Mouse (Mus musculus) spleen, postnatal 4 days (tissue): ENCODE measurements around the gene Mpig6b.
A peak's percentile ranks its signal among the peaks of the same experiment; 100 is the strongest.

Source experiments
- DNase-seq, 2 experiments: peaks; one replicate each; pipeline ENCODE4 v3.0.0; 2022; ENCODE audit warnings: low spot score in 2 of 2

The Mpig6b gene

DNA sequence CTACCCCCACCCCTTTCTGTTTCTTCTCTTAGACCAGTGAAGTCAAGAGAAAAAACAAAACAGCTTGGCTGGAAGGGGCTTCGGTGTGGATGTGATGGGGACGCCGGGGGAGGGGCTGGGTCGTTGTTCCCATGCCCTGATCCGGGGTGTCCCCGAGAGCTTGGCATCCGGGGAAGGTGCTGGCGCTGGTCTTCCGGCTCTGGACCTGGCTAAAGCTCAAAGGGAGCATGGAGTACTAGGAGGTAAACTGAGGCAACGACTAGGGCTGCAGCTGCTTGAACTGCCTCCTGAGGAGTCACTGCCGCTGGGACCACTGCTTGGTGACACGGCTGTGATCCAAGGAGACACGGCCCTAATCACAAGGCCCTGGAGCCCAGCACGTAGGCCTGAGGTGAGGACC, 5.9 kb downstream of the Mpig6b start:
- no peak for DNase-seq

DNA sequence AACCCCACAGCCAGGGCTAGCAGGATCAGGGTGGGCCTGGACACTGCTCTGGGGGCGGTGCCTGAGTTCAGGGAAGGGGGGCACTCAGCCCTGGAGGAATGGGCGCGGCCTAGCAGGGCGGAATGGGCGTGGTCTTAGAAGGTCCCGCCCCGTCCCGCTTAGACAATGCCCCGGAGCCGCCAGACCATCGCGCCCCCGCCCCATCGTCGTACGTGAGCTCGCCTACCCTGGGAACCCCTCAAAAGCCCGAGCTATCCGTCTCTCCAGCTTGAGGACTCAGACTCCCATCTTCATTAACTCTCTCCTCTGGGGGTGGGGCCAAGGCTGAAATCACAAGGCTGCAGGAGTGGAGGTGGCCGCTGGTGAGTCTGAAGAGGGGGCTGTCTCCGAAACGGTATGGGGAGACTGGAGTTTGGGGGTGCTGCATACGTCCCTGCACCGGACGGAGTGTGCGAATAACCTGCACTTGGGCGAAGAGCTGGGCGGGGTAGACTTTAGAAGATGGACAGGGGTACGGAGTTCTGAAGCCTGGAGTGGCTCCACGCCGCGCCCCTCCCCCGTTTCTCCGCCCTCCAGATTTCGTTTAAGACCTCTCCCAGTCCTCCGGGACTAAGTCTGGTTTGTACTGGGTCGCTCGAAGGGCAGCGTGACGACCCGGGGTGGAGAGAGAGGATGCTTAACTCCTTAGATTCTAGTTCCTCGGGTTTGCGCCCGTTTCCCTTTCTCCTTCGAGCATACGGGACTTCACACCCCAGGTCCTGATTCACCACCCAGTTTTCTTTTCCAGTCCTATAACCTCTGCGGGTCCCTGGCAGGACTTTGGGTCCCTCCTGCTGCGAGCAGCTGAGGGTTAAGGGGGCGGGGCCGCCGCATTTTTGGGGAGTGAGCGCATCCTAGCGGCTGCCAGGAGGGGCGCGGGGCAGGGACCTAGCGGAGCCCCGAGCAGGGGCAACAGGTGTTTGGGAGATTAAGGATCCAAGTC, 6.8 kb downstream of the Mpig6b start, which contains the start of gene Ddah2:
Gene Ddah2, plus strand, starts transcription at position 125 of the 982 bp plus-strand sequence.
- peak; percentile 88 to 95 for DNase-seq

DNA sequence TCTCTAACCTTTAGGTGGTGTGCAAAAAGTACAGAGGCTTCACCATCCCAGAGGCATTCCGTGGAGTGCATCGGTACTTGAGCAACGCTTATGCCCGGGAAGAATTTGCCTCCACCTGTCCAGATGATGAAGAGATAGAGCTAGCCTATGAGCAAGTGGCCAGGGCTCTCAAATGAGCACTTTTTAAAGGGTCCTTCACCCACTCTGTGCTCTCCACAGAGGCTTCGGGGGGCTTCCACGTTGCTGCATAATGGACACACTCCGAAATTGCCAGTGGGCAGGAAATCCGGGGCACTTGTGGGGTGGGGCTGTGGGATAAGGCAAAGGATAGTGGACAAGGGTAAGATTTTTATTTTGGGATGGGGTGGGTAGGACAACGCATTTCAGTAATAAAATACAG, 7.7 kb downstream of the Mpig6b start:
- DNase-seq: no peak

DNA sequence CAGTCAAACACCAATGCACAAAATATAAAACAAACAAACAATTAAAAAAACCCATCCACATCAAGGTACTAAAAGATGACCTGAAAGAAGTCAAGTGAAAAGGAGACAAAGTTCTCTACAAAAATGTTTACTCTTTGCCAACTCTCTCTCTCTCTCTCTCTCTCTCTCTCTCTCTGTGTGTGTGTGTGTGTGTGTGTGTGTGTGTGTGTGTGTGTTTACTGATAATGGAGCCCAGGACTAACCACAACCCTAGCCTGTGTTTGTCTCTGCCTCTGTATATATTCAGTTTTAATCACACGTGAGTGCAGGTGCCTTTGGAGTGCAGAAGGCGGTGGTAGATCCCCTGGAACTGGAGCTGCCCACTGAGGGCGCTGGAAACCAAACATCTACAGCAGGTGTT, 8.9 kb downstream of the Mpig6b start:
- no peak for DNase-seq

DNA sequence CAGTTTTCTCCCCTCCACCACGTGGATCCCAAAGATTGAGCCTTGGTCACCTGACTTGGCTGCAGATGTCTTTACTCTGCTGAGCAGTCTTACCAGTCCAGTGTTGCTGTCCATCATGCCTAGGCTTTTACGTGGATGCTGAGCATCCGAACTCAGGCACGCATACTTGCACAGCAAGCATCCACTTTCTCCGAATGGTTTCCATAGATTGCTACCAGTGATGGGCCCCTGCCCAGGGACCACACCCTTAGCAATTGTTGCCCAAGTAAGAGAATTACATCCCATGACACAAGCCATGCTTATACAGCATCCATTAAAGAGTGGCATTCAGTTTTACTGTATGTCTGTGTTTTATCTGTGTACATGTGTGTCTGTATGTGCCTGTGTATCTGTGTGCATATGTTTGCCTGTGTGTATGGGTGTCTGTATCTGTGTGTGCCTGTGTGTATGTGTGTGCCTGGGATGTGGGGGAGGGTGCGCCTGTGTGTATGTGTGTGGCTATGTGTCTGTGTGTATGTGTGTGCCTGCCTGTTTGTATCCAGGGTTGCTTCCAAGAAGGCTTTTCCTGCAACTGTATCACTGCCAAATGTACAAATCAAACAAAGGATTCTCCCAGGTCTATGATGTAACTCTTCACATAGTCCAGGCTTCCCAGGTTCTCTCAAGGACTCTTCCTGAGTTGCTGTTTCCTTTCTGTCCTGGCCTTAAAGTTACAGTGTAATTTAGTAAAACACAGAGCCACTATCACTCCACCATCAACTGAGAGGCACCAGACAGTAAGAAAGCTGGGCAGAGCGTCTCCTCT, 10.1 kb downstream of the Mpig6b start:
- DNase-seq: no peak

DNA sequence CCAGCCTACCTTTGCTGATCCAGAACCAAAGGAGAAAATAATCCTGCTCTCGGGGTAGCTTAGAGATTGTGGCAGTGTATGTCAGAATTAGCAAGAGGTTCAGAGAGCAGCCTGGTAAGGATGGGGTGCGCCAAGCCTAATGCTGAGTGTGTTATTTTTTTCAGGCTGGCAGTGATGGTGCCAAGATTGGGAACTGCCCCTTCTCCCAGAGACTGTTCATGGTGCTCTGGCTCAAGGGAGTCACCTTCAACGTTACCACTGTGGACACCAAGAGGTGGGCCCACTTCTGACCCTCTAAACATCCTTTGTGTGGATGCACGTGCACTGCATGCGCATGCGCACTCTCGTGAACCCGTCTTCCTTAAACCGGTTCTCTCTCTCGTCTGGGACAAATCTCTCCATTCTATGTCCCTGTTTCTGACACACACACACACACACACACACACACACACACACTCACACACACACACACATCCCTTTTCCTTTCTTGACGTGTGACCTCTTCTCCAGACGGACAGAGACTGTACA, 13.6 kb downstream of the Mpig6b start:
- DNase-seq: no peak

DNA sequence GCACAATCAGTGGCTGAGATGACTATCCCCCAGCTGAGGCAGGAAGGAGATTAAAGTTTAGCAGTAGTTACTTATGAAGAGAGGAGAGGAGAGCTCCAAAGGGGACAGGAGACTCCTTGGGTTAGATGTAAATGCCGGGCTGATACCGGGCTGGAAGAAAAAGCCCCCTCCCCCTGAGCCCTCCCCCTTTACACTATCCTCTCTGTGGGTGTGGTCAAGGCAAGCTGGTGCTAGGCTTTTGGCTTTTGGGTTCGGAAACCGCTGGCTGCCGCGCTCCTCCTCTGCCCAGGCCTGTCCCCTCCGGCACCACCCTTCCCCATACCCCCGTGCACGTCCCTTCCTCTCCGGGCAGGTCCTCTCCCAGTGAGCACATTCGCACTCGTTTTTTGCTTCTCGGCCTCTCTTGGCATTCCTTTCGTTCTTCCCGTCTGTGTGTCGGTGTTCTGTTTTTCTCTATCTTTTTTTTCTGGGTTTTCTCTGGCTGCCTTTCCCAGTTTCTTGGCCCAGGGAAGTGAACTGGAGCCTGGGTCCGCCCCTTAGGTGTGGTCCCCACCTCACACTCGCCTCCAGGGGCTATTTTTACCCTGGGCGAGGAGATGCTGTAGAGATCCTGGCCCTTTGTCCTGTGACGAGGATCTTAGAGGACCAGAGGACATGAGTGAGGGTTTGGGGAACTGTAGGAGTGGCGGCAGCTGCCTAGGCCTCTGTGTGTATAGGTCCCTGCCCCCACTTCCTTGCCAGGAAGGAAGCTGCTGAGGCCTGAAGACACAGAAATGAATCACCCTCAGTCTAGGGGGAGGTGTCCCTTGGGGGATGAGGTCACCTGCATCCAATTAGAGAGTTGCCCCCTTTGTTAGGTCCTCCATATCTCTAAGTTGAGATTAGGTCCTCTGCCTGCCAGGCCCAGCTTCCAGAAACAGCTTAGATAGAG, 14.6 kb downstream of the Mpig6b start:
- peak; percentile 70 to 85 for DNase-seq

DNA sequence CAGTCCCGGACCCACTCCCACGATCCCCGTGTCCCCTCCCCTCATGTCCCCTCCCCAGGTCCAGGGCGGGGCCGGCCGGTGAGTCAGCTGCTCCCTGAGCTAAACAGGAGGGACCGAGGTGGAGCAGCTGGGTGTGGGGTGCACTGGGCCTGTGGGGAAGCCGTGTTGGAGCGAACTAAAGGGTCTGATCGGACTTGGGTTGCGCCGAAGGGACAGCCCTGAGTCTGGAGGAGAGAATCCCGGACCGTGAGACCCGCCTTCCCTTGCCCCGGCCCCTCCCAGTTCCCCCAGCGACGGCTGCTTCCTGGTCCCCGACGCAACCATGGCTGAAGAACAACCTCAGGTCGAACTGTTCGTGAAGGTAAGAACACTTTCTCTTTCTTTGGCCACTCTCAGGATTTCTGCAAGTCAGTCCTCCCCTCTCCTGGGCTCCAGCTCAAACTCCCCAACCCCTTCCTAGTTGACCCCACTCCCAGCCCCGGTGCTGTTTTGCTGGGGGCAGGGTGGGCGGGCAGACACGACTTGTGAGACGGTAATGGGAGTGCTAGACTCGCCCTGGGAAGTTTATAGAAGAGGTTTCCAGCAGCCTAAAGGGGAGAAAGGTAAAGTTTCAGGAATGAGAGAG, 15.7 kb downstream of the Mpig6b start:
- DNase-seq: peak; percentile 82 to 90

DNA sequence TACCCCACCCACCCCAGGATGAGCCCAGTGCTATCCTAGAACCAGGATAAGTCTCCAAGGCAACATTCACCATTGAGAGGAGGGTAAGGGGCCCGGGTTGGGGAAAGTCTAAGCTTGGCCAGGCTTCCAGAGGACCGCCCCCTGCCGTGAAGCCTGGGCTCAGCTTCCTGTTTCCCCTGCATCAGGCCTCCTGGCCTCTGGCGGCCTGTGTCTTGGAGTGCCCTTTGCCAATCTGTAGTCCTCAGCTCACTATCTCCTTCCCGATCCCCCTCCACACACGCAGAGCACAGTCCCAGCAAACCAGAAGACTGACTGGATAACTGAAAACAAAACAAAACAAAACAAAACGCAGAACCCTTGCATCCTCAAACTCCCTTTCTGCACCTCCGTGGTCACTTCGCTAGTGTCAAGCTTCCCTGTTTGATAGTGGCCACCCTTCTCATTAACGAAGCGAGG, 16.4 kb downstream of the Mpig6b start, which contains the start of gene Clic1:
Gene Clic1, plus strand, starts transcription at position 406 of the 456 bp plus-strand sequence.
- peak; percentile 70 to 82 for DNase-seq

DNA sequence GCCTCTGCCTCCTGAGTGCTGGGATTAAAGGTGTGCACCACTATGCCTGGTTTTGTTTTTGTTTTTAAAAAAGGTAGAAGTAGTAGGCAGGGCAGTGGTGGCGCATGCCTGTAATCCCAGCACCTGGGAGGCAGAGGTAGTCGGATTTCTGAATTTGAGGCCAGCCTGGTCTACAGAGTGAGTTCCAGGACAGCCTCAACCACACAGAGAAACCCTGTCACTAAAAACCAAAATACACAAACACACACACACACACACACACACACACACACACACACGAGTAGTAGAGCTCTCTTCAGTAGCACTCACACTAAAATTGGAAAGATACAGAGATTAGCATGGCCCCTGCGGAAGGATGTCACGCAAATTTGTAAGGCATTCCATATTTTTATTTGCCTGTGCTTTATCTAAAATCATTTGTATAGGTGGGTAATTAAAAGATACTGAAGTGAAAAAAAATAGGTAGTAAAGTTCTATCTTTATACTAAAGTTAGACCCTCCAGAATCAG, 17.0 kb downstream of the Mpig6b start:
- DNase-seq: no peak

DNA sequence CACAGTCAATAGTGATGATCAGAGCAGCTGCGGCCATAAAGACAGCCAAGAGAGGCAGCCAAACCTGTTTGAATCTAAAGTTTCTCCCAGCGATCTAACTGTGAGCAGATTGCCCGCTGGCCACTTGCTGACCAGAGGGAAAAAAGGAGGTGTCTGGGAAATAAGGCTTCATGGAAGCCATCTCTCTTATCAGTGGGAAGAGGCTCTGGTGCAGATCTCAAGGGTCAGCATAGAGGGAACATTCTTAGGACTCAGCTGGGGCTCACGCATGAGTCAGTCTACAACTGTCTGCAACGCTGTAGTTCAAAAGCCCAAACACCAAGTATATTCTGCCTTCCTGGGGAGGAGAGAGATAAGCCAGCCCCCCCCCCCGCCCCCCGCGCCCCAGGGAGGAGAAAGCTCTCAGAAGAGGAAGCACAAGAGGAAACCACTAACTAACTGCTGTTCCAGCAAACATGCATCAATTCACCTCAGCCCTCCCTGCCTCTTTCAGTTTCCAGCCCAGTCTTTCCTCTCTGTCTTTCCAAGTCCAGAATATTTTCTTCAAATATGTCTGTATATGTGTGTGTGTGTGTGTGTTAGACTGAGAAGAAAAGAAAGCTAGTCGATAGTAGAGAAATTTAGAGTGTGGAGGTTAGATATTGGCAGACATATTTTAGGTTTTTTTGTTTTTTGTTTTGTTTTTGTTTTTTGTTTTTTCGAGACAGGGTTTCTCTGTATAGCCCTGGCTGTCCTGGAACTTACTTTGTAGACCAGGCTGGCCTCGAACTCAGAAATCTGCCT, 17.6 kb downstream of the Mpig6b start:
- peak; percentile 41 to 69 for DNase-seq

DNA sequence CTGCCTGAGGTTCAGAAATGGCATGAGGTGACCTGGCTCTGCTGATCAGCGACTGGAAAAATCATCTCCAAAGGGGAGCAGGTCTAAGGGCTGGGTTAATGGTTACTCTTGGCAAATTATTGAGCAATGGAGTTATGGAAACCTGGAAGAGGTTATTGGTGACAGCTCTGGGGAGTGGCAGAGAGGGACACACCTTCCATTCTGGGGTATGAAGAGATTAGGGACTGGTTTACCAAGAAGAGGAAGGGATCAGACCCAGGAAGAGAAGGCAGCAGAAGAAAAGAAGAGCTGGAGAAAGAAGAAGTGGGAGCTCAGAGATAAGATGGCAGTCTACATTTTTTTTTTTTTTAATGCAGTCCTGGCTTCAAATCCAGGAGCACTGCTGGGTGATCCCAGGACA, 18.3 kb downstream of the Mpig6b start:
- DNase-seq: no peak

DNA sequence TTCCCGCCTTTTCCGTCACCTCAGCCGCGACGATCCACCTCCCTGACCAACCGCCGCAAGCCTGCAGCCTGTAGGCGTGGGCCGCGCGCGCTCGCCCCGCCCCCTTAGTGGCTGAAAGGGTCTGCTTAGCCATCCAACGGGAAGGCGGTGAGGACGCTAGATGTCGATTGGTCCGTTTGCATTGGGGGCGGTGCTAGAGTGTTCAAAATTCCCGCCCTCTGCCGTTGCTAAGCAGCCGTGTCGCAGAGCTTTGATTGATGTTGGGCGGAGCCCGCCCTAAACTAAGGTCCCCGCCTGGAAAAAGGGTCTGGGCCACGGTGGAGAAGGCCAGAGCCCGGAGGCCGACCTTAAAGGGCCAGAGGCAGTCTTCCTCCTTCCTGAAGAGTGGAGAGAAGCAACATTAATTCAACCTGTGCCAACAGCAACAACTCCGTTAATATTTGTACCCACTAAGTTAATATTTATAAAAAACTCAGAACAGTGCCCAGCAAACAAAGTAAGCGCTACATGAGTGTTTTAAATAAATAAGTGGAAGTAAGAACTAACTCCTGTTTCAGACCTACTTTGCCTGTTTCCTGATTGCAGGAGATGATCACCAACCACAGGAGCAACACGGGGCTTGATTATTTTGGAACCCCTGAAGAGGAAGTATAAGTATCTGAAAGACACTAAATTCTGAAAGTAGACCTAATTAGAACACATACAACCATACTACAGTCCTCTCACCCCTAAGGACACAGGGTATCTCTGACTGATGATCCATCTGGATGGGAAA, 19.1 kb downstream of the Mpig6b start, which contains the start of gene Msh5:
Gene Msh5, minus strand, starts transcription at position 65 of the 775 bp plus-strand sequence.
- peak; percentile 98 for DNase-seq

DNA sequence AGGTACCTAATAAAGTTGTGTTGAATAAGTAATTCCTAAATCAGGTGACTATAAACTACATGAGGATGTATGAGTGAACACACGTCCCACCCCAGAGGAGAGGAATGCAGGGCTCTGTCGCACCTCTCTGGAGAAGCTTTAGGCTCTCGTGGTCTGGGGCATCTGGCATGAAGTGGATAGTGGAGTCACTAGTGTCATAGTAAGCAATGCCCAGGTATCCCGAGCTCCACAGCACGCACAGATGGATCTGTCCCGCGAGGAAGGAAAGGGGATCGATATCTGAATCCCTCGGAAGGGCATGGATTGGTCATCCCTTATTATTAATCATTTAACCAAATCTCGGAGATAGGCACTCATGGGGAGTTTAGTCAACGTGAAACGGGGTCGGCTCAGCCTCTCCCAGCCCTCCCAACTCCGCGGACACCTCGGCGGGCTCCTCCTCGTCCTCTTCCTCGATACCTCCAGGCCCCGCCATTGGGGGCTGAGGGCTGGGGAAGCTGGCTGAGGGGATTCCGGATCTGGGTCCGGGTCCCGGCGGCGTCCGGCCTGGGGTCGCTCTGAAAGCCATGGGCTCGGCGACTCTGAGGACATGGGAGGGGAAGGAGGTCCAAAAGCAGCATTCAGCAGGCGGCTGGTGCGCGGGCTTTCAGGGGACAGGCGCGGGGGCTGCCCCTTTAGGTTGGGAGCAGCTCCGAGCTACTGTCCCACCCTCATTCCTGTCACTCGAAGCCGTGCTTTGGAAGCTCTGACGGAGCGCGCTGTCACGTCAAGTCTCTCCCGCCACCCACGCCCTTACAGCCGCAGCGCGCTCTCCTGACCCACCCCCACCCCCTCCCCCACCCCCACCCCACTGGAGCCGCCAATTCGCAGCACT, 19.9 kb downstream of the Mpig6b start:
- DNase-seq: peak in 1 of 2 experiments; percentile 71

DNA sequence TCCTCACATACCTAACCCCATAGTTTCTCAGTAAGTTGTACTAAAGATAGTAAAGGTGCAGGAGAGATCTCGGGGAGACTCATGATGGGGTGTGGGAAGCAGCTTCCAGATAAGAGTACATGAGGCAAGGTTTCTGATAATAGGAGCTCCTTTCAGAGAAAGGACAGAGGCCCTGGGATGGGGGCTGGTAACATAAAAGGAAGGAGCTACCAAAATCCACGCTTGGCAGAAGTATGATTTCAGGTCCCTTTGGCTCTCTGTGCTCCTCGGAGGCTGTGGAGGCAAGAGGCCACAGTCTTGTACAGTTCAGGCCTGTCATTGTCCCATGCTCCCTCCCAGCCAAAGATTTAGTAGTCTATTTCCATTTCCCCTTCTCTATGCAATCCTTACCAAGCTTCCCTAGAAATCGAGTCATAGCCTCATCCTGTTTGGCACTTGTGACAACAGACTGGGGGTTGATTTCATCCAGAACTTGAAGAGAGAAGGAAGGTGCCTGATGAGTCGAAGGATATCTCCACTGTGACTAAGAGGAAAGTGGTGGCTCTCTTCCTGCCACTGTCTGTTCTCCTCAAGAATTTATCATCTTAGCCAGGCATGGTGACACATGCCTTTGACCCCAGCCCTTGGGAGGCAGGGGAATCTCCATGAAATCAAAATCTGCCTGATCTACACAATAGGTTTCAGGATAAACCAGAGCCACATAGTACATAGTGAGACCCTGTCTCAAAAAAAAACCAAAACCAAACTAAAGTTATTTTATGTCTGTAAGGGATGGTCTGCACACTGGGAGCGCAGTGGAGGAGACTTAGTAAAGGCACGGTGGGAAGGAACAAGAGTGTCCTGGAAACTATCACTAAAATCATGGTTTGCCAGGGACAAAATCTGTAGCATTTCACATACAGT, 20.8 kb downstream of the Mpig6b start:
- DNase-seq: no peak

DNA sequence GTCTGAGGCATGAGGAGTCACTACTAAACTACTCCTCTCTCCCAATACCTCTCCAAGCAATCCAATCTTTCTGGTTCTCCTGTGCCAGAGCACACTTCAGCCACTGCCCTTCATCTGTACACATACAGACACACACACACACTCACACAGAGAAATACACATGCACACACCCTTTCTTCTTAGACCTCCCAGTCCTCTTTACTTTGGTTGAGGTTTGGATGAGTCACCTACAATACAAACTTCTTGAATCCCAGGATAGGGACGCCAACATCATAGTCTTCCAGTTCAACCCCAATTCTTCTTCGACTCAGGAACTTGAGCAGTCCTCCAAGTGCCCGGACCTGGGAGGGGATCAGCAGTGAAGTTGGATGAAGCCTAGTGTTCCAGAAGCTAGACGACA, 22.2 kb downstream of the Mpig6b start:
- DNase-seq: no peak
